Mouse (Mus musculus) heart, adult 2 months (tissue): ENCODE results near the gene Dpm3. TPM values are rescaled to one million over a fixed set of nuclear protein-coding genes. Genes with fewer than 3 reads are reported as not detected.

Source experiments
- DNase-seq, 2 experiments: peaks; one replicate each; pipeline ENCODE4 v3.0.0; 2021
- H3K27ac ChIP-seq: fragments of 200-600 bp; 2 replicates; pipeline ENCODE4 v1.8.1; 2022
- H3K27me3 ChIP-seq: fragments of 200-500 bp; 2 replicates; pipeline ENCODE4 v1.6.1; 2012; ENCODE audit warnings: mild to moderate bottlenecking, low read length, inconsistent platforms, mixed read lengths; ENCODE audit not compliant: control insufficient read depth, insufficient read depth
- H3K36me3 ChIP-seq: fragments of 200-500 bp; 2 replicates; pipeline ENCODE4 v1.6.1; 2012; ENCODE audit warnings: low read length, inconsistent platforms; ENCODE audit not compliant: control insufficient read depth, insufficient read depth
- H3K4me1 ChIP-seq: fragments of 200-500 bp; 2 replicates; pipeline ENCODE4 v1.6.1; 2011; ENCODE audit warnings: low read length; ENCODE audit not compliant: control insufficient read depth, insufficient read depth
- H3K4me3 ChIP-seq: fragments of 200-600 bp; 2 replicates; pipeline ENCODE4 v1.8.1; 2022
- H3K79me2 ChIP-seq: fragments of 200-500 bp; replicated peaks from 2 replicates; pipeline ENCODE4 v1.6.1; 2012; ENCODE audit warnings: mild to moderate bottlenecking, inconsistent platforms, low read length, moderate library complexity, mixed read lengths; ENCODE audit not compliant: control insufficient read depth, insufficient read depth
- H3K9ac ChIP-seq: fragments of 200-500 bp; 2 replicates; pipeline ENCODE4 v1.6.1; 2012; ENCODE audit warnings: low read depth, mild to moderate bottlenecking, control low read depth, inconsistent platforms, low read length, mixed read lengths
- CTCF ChIP-seq: fragments of 200-600 bp; IDR thresholded peaks from 2 replicates; pipeline ENCODE4 v1.8.1; 2022; ENCODE audit warnings: antibody characterized with exemption, mild to moderate bottlenecking, moderate library complexity
- EP300 ChIP-seq: fragments of 200-500 bp; IDR thresholded peaks from 2 replicates; pipeline ENCODE4 v1.6.1; 2011; ENCODE audit warnings: low read depth, low read length, control low read depth; ENCODE audit not compliant: insufficient read depth
- POLR2A ChIP-seq: fragments of 200-500 bp; IDR thresholded peaks from 2 replicates; pipeline ENCODE4 v1.6.1; 2011; ENCODE audit warnings: mild to moderate bottlenecking, low read depth, low read length, control low read depth; ENCODE audit not compliant: insufficient read depth
- WGBS: fragments of 180-500 bp; shearing (Covaris S2); methylation state at CpG from one replicate; pipeline ENCODE4 v1.1.7; 2018; 5-methylcytosine and 5-hydroxymethylcytosine counted together
- intact Hi-C: fragments of 180-260 bp; cut with DNase I; formaldehyde crosslinking; loops from one replicate; pipeline ENCODE4 v1.15.1; 2025
- polyA plus RNA-seq: library from polyadenylated mRNA; depleted of rRNA; stranded (reverse); fragments of >200 nt; gene quantifications from 2 replicates; pipeline ENCODE4 v1.2.3, GENCODE M21; 2012
- total RNA-seq, 2 experiments: library from RNA; stranded (reverse); gene quantifications; 2 replicates each; pipeline ENCODE4 v1.2.3; 2021

Dpm3 gene
- total and polyA plus RNA-seq, 3 experiments = 54.3 to 160 (median 58.2) TPM

GRCm38 (mm10) chr3:89279153-89279890 lies 20.2 kb downstream of the Dpm3 start:
- Histone ChIP-seq H3K27ac (peak overlapping the region; percentile 99), H3K27me3 (no peaks in the 10 kb centered on the region), H3K36me3 (peaks cover 10% of the 10 kb centered on the region; the same call in 1 of the 2 replicates), H3K79me2 (no peaks in the 10 kb centered on the region), H3K4me3 (peak overlapping the region; percentile 84), H3K9ac (peak overlapping the region; percentile 82), H3K4me1 (peaks cover 15% of the 10 kb centered on the region)
- TF ChIP-seq CTCF (no peak), POLR2A (peak; percentile 98), EP300 (peak; percentile 78)
- intact Hi-C loops = loop anchor here (1.0 to 2.0 kb wide), 2 partner anchors 9 to 69 kb away; partner anchors contain the start of genes Adam15 and Slc50a1
- peak; percentile 91 to 92 for DNase-seq
- 3% methylated on average over 35 of the region's 35 CpGs for WGBS

- H3K27ac ChIP-seq = peak overlapping the region; percentile 99
- peak in 1 of 2 experiments; percentile 36 for DNase-seq
- peaks cover 12% of the 10 kb centered on the region for H3K4me1 ChIP-seq
- peak overlapping the region; percentile 58 for H3K9ac ChIP-seq
- no peak for TF ChIP-seq POLR2A
- no peak for TF ChIP-seq CTCF
- TF ChIP-seq EP300 = no peak
- H3K36me3 ChIP-seq = peaks cover 8% of the 10 kb centered on the region; the same call in 1 of the 2 replicates
- H3K79me2 ChIP-seq = no peaks in the 10 kb centered on the region
- H3K27me3 ChIP-seq = no peaks in the 10 kb centered on the region
- 1% methylated on average over 29 of the region's 29 CpGs for WGBS
- intact Hi-C loops = no loop called here
- H3K4me3 ChIP-seq = peak overlapping the region; percentile 84
Observed at GRCm38 (mm10) chr3:89280050-89280605, 21.0 kb downstream of the Dpm3 start.

GRCm38 (mm10) chr3:89280606-89281511 lies 21.7 kb downstream of the Dpm3 start, which contains the start of gene Efna1:
Gene Efna1, minus strand, starts transcription at chr3:89281142.
- Histone ChIP-seq H3K9ac (peak within 1 kb of the TSS; percentile 58), H3K27ac (peak within 1 kb of the TSS; percentile 99), H3K4me1 (peaks cover 11% of the 10 kb centered on the region), H3K4me3 (peak within 1 kb of the TSS; percentile 84), H3K27me3 (no peaks in the 10 kb centered on the region), H3K36me3 (peaks cover under 1% of the 10 kb centered on the region; the same call in 1 of the 2 replicates), H3K79me2 (no peaks in the 10 kb centered on the region)
- DNase-seq = peak; percentile 81 to 85
- under 1% methylated on average over 52 of the region's 52 CpGs for WGBS
- TF ChIP-seq EP300 = 0 out of 2 replicates have a peak, but pooled peaks have one; percentile 44
- TF ChIP-seq POLR2A = peak; percentile 81; the same call in 1 of the 2 replicates
- TF ChIP-seq CTCF = peak; percentile 46
- intact Hi-C loops = no loop called here

- Histone ChIP-seq H3K36me3 (no peaks in the 10 kb centered on the region), H3K9ac (peak overlapping the region; percentile 58), H3K4me1 (peaks cover 8% of the 10 kb centered on the region), H3K4me3 (peak overlapping the region; percentile 84), H3K27ac (peak overlapping the region; percentile 99), H3K79me2 (no peaks in the 10 kb centered on the region), H3K27me3 (no peaks in the 10 kb centered on the region)
- WGBS = 15% methylated on average over 20 of the region's 20 CpGs
- DNase-seq = peak; percentile 89 to 91
- TF ChIP-seq CTCF (peak; percentile 97), EP300 (peak; percentile 99), POLR2A (no peak; the same call in 1 of the 2 replicates)
- intact Hi-C loops = loop anchor here (1.0 kb wide), 2 partner anchors 31 to 35 kb away; partner anchors contain the start of gene Trim46
Observed at GRCm38 (mm10) chr3:89281579-89282290, 22.6 kb downstream of the Dpm3 start.

GRCm38 (mm10) chr3:89282291-89282643 lies 23.1 kb downstream of the Dpm3 start:
- intact Hi-C loops = loop anchor here (1.0 kb wide), 2 partner anchors 32 to 36 kb away; partner anchors contain the start of gene Trim46
- Histone ChIP-seq H3K9ac (no peak overlapping the region), H3K4me1 (peaks cover 8% of the 10 kb centered on the region), H3K27ac (no peak overlapping the region), H3K27me3 (no peaks in the 10 kb centered on the region), H3K79me2 (no peaks in the 10 kb centered on the region), H3K36me3 (no peaks in the 10 kb centered on the region), H3K4me3 (no peak overlapping the region)
- 13% methylated on average over 4 of the region's 4 CpGs for WGBS
- DNase-seq = no peak
- TF ChIP-seq POLR2A (no peak), CTCF (no peak; the same call in 1 of the 2 replicates), EP300 (no peak)
